Comparison of ENCODE assay signal across 9 mouse cellular contexts in genomic region chr16:28238019-28238868, GRCm38 (mm10).
DNase-seq lines count a peak whose midpoint lies in the region; ATAC-seq lines count a peak whose summit lies in the region.
"Had no signal": no experiment of that assay in that cellular context is flagged by ENCODE, and none has a peak within 500 bp of the region (broad histone marks: within the 10 kb centered on the region; RNA-seq: fewer than 3 reads in every experiment).

No protein-coding gene starts in this region.

- no peaks in the 10 kb centered on the region for H3K27me3 ChIP-seq in embryonic facial prominence, embryonic 12.5 days
- H3K27me3 ChIP-seq in embryonic facial prominence, embryonic 10.5 days (replicated peaks; ENCODE audit: low read depth, poor library complexity, severe bottlenecking), result no peaks in the 10 kb centered on the region
- H3K27me3 ChIP-seq in neural tube, embryonic 13.5 days, result no peaks in the 10 kb centered on the region

- no peaks in the 10 kb centered on the region for H3K36me3 ChIP-seq in embryonic facial prominence, embryonic 12.5 days
- no peaks in the 10 kb centered on the region for H3K36me3 ChIP-seq in embryonic facial prominence, embryonic 10.5 days (replicated peaks)
- H3K36me3 ChIP-seq in neural tube, embryonic 13.5 days, result no peaks in the 10 kb centered on the region

- intact Hi-C loops in gastrocnemius, postnatal 14 days (cut with DNase I; ENCODE audit: low total_unique reads), result no loop called here

- 45% methylated on average over 13 of the region's 13 CpGs for WGBS in embryonic facial prominence, embryonic 12.5 days
- 57% methylated on average over 13 of the region's 13 CpGs for WGBS in embryonic facial prominence, embryonic 10.5 days
- whole genome bisulfite sequencing in neural tube, embryonic 13.5 days, result 69% methylated on average over 13 of the region's 13 CpGs

- H3K4me3 ChIP-seq in embryonic facial prominence, embryonic 12.5 days, result no peak overlapping the region
- H3K4me3 ChIP-seq in embryonic facial prominence, embryonic 10.5 days, result no peak overlapping the region
- H3K4me3 ChIP-seq in neural tube, embryonic 13.5 days, result no peak overlapping the region

- no peak for DNase-seq in embryonic facial prominence, embryonic 10.5 days (ENCODE audit: low spot score)
- no peak for DNase-seq in neural tube, embryonic 10.5 days (ENCODE audit: extremely low spot score, low spot score)
- DNase-seq in layer of hippocampus, adult 8-10 months (ENCODE audit: low spot score in 2 of 2), result peak; percentile 29 to 46
- DNase-seq in retina, embryonic 14.5 days (ENCODE audit: low spot score), result peak; percentile 24
- DNase-seq in gastrocnemius, postnatal 14 days, result no peak
- DNase-seq in yolk sac, embryonic 10.5 days (ENCODE audit: low spot score), result no peak

- H3K4me1 ChIP-seq in embryonic facial prominence, embryonic 12.5 days, result peaks cover 7% of the 10 kb centered on the region; the same call in 1 of the 2 replicates
- peaks cover 13% of the 10 kb centered on the region for H3K4me1 ChIP-seq in embryonic facial prominence, embryonic 10.5 days
- peaks cover 12% of the 10 kb centered on the region for H3K4me1 ChIP-seq in neural tube, embryonic 13.5 days (replicated peaks)

- H3K4me2 ChIP-seq in embryonic facial prominence, embryonic 12.5 days (replicated peaks), result peak overlapping the region; percentile 28; the same call in 1 of the 2 replicates
- H3K4me2 ChIP-seq in neural tube, embryonic 13.5 days, result no peak overlapping the region

- peak; percentile 64; the same call in 1 of the 2 replicates for ATAC-seq in embryonic facial prominence, embryonic 12.5 days (ENCODE audit: insufficient number of reproducible peaks, insufficient read depth, low FRiP score, low TSS enrichment)
- ATAC-seq in neural tube, embryonic 13.5 days (ENCODE audit: low read depth), result no peak

- no peaks in the 10 kb centered on the region for H3K9me3 ChIP-seq in embryonic facial prominence, embryonic 12.5 days
- H3K9me3 ChIP-seq in embryonic facial prominence, embryonic 10.5 days, result no peaks in the 10 kb centered on the region
- no peaks in the 10 kb centered on the region for H3K9me3 ChIP-seq in neural tube, embryonic 13.5 days

- H3K27ac ChIP-seq in embryonic facial prominence, embryonic 12.5 days, result 0 out of 2 replicates have a peak overlapping the region, but pooled peaks have one; percentile 4
- no peak overlapping the region for H3K27ac ChIP-seq in embryonic facial prominence, embryonic 10.5 days (replicated peaks)
- peak overlapping the region; percentile 42; the same call in 1 of the 2 replicates for H3K27ac ChIP-seq in neural tube, embryonic 13.5 days (replicated peaks)
- H3K27ac ChIP-seq: macrophage had no signal

- no peak overlapping the region for H3K9ac ChIP-seq in embryonic facial prominence, embryonic 12.5 days
- H3K9ac ChIP-seq in neural tube, embryonic 13.5 days, result no peak overlapping the region

Comparison
In these comparisons a context has a peak if more than half of its experiments do, and no peak if none do; other contexts are left out.
1. DNase-seq: peak in layer of hippocampus, adult 8-10 months (2 of 2) and retina, embryonic 14.5 days (single experiment); none in embryonic facial prominence, embryonic 10.5 days (single experiment), neural tube, embryonic 10.5 days (single experiment), gastrocnemius, postnatal 14 days (single experiment) and yolk sac, embryonic 10.5 days (single experiment).